Mouse (Mus musculus) forebrain, embryonic 12.5 days (tissue): ENCODE measurements at regions not wholly inside any gene's neighbourhood (a gene's known extent, or its start where the extent isn't known, plus 50 kb on each side); places are given as distances from the start of the nearest gene placed in this dataset.

Experiments
- ATAC-seq: fragments of 200-750 bp; cut with Nextera tagmentation; 2 replicates; pipeline ENCODE4 v1.8.0; 2017; ENCODE audit warnings: moderate TSS enrichment; ENCODE audit not compliant: low FRiP score
- H3K27ac ChIP-seq: fragments of 300-500 bp; sonication (generic); 2 replicates; pipeline ENCODE4 v1.5.1; 2016; ENCODE audit warnings: mild to moderate bottlenecking
- H3K27me3 ChIP-seq: fragments of 300-500 bp; sonication (generic); 2 replicates; pipeline ENCODE4 v1.6.1; 2016; ENCODE audit warnings: mild to moderate bottlenecking
- H3K36me3 ChIP-seq: fragments of 300-500 bp; sonication (generic); replicated peaks from 2 replicates; pipeline ENCODE4 v1.6.1; 2016; ENCODE audit warnings: mild to moderate bottlenecking
- H3K4me1 ChIP-seq: fragments of 300-500 bp; sonication (generic); 2 replicates; pipeline ENCODE4 v1.6.1; 2016
- H3K4me2 ChIP-seq: fragments of 300-500 bp; sonication (generic); 2 replicates; pipeline ENCODE4 v1.6.1; 2016; ENCODE audit warnings: mild to moderate bottlenecking, moderate library complexity
- H3K4me3 ChIP-seq: fragments of 300-500 bp; sonication (generic); replicated peaks from 2 replicates; pipeline ENCODE4 v1.5.1; 2016; ENCODE audit warnings: mild to moderate bottlenecking
- H3K9ac ChIP-seq: fragments of 300-500 bp; sonication (generic); 2 replicates; pipeline ENCODE4 v1.6.1; 2016; ENCODE audit warnings: mild to moderate bottlenecking
- H3K9me3 ChIP-seq: fragments of 300-500 bp; sonication (generic); 2 replicates; pipeline ENCODE4 v1.6.1; 2016
- WGBS: fragments of 180-500 bp; shearing (Covaris S2); methylation state at CpG from one replicate; pipeline ENCODE4 v1.1.7; 2016; 5-methylcytosine and 5-hydroxymethylcytosine counted together

- Histone ChIP-seq H3K27me3 (peaks cover 3% of the 10 kb centered on the region; the same call in 1 of the 2 replicates), H3K9ac (no peak overlapping the region), H3K4me2 (no peak overlapping the region), H3K27ac (no peak overlapping the region), H3K36me3 (no peaks in the 10 kb centered on the region), H3K9me3 (no peaks in the 10 kb centered on the region), H3K4me1 (peaks cover 14% of the 10 kb centered on the region), H3K4me3 (no peak overlapping the region)
- ATAC-seq: no peak
- WGBS: 93% methylated on average over 1 of the region's 1 CpGs
Observed at GRCm38 (mm10) chr17:51459119-51459518, 280.0 kb upstream of the Tbc1d5 start.

- H3K9me3 ChIP-seq: no peaks in the 10 kb centered on the region
- no peak overlapping the region for H3K9ac ChIP-seq
- H3K36me3 ChIP-seq: no peaks in the 10 kb centered on the region
- H3K4me1 ChIP-seq: no peaks in the 10 kb centered on the region
- H3K4me3 ChIP-seq: no peak overlapping the region
- H3K27me3 ChIP-seq: no peaks in the 10 kb centered on the region
- no peak overlapping the region for H3K27ac ChIP-seq
- ATAC-seq: no peak
- 94% methylated on average over 6 of the region's 6 CpGs for WGBS
- H3K4me2 ChIP-seq: no peak overlapping the region
Observed at GRCm38 (mm10) chr17:51415746-51416145, 236.6 kb upstream of the Tbc1d5 start.

- no peak for ATAC-seq
- Histone ChIP-seq H3K4me1 (no peaks in the 10 kb centered on the region), H3K36me3 (no peaks in the 10 kb centered on the region), H3K4me3 (no peak overlapping the region), H3K4me2 (no peak overlapping the region), H3K9me3 (no peaks in the 10 kb centered on the region), H3K9ac (no peak overlapping the region), H3K27me3 (no peaks in the 10 kb centered on the region), H3K27ac (no peak overlapping the region)
- 86% methylated on average over 4 of the region's 4 CpGs for WGBS
Observed at GRCm38 (mm10) chr17:51414304-51414703, 235.2 kb upstream of the Tbc1d5 start.

GRCm38 (mm10) chr17:51413741-51414140 lies 234.6 kb upstream of the Tbc1d5 start:
- H3K4me3 ChIP-seq: no peak overlapping the region
- no peak overlapping the region for H3K4me2 ChIP-seq
- no peak overlapping the region for H3K27ac ChIP-seq
- no peaks in the 10 kb centered on the region for H3K4me1 ChIP-seq
- H3K36me3 ChIP-seq: no peaks in the 10 kb centered on the region
- H3K27me3 ChIP-seq: no peaks in the 10 kb centered on the region
- H3K9ac ChIP-seq: no peak overlapping the region
- ATAC-seq: no peak
- no peaks in the 10 kb centered on the region for H3K9me3 ChIP-seq

GRCm38 (mm10) chr17:51411545-51412094 lies 232.5 kb upstream of the Tbc1d5 start:
- WGBS: 86% methylated on average over 12 of the region's 12 CpGs
- Histone ChIP-seq H3K4me3 (no peak overlapping the region), H3K27ac (no peak overlapping the region), H3K4me1 (no peaks in the 10 kb centered on the region), H3K27me3 (no peaks in the 10 kb centered on the region), H3K9me3 (no peaks in the 10 kb centered on the region), H3K4me2 (no peak overlapping the region), H3K36me3 (no peaks in the 10 kb centered on the region), H3K9ac (no peak overlapping the region)
- no peak for ATAC-seq

GRCm38 (mm10) chr17:51408894-51409293 lies 229.7 kb upstream of the Tbc1d5 start:
- Histone ChIP-seq H3K9me3 (no peaks in the 10 kb centered on the region), H3K27me3 (no peaks in the 10 kb centered on the region), H3K36me3 (no peaks in the 10 kb centered on the region), H3K27ac (no peak overlapping the region), H3K9ac (no peak overlapping the region), H3K4me3 (no peak overlapping the region), H3K4me2 (no peak overlapping the region), H3K4me1 (no peaks in the 10 kb centered on the region)
- no peak for ATAC-seq
- WGBS: 61% methylated on average over 5 of the region's 5 CpGs

- no peaks in the 10 kb centered on the region for H3K36me3 ChIP-seq
- H3K4me1 ChIP-seq: no peaks in the 10 kb centered on the region
- H3K4me3 ChIP-seq: no peak overlapping the region
- H3K9ac ChIP-seq: no peak overlapping the region
- H3K9me3 ChIP-seq: no peaks in the 10 kb centered on the region
- no peaks in the 10 kb centered on the region for H3K27me3 ChIP-seq
- 61% methylated on average over 3 of the region's 3 CpGs for WGBS
- H3K4me2 ChIP-seq: no peak overlapping the region
- no peak for ATAC-seq
- H3K27ac ChIP-seq: no peak overlapping the region
Observed at GRCm38 (mm10) chr17:51408367-51408766, 229.2 kb upstream of the Tbc1d5 start.

- H3K27ac ChIP-seq: no peak overlapping the region
- no peaks in the 10 kb centered on the region for H3K4me1 ChIP-seq
- no peaks in the 10 kb centered on the region for H3K36me3 ChIP-seq
- H3K9ac ChIP-seq: no peak overlapping the region
- ATAC-seq: no peak
- 90% methylated on average over 4 of the region's 4 CpGs for WGBS
- H3K27me3 ChIP-seq: no peaks in the 10 kb centered on the region
- H3K4me2 ChIP-seq: no peak overlapping the region
- H3K9me3 ChIP-seq: no peaks in the 10 kb centered on the region
- H3K4me3 ChIP-seq: no peak overlapping the region
Observed at GRCm38 (mm10) chr17:51407046-51407445, 227.9 kb upstream of the Tbc1d5 start.

GRCm38 (mm10) chr17:51405059-51405458 lies 225.9 kb upstream of the Tbc1d5 start:
- no peak overlapping the region for H3K4me2 ChIP-seq
- no peaks in the 10 kb centered on the region for H3K4me1 ChIP-seq
- no peak for ATAC-seq

GRCm38 (mm10) chr17:51397973-51398372 lies 218.8 kb upstream of the Tbc1d5 start:
- Histone ChIP-seq H3K4me1 (peaks cover 7% of the 10 kb centered on the region; the same call in 1 of the 2 replicates), H3K9ac (no peak overlapping the region), H3K4me3 (no peak overlapping the region), H3K4me2 (no peak overlapping the region), H3K36me3 (no peaks in the 10 kb centered on the region), H3K27me3 (no peaks in the 10 kb centered on the region), H3K9me3 (no peaks in the 10 kb centered on the region), H3K27ac (no peak overlapping the region)
- no peak for ATAC-seq
- WGBS: 94% methylated on average over 7 of the region's 7 CpGs

More at GRCm38 (mm10) chr17:51405059-51405458, 225.9 kb upstream of the Tbc1d5 start:
- no peak overlapping the region for H3K27ac ChIP-seq
- no peaks in the 10 kb centered on the region for H3K27me3 ChIP-seq
- H3K9me3 ChIP-seq: no peaks in the 10 kb centered on the region
- no peaks in the 10 kb centered on the region for H3K36me3 ChIP-seq
- 78% methylated on average over 3 of the region's 3 CpGs for WGBS
- no peak overlapping the region for H3K4me3 ChIP-seq
- no peak overlapping the region for H3K9ac ChIP-seq

- H3K27me3 ChIP-seq: no peaks in the 10 kb centered on the region
- H3K4me3 ChIP-seq: no peak overlapping the region
- peak; percentile 44; the same call in 1 of the 2 replicates for ATAC-seq
- no peak overlapping the region for H3K9ac ChIP-seq
- no peaks in the 10 kb centered on the region for H3K9me3 ChIP-seq
- H3K36me3 ChIP-seq: no peaks in the 10 kb centered on the region
- no peak overlapping the region for H3K4me2 ChIP-seq
- 47% methylated on average over 11 of the region's 11 CpGs for WGBS
- H3K27ac ChIP-seq: no peak overlapping the region
- peaks cover 10% of the 10 kb centered on the region; the same call in 1 of the 2 replicates for H3K4me1 ChIP-seq
Observed at GRCm38 (mm10) chr17:51393771-51394221, 214.6 kb upstream of the Tbc1d5 start.

- H3K9ac ChIP-seq: no peak overlapping the region
- no peaks in the 10 kb centered on the region for H3K9me3 ChIP-seq
- 72% methylated on average over 10 of the region's 10 CpGs for WGBS
- peaks cover 10% of the 10 kb centered on the region; the same call in 1 of the 2 replicates for H3K4me1 ChIP-seq
- no peak overlapping the region for H3K4me3 ChIP-seq
- H3K27ac ChIP-seq: no peak overlapping the region
- no peaks in the 10 kb centered on the region for H3K36me3 ChIP-seq
- no peak for ATAC-seq
- no peaks in the 10 kb centered on the region for H3K27me3 ChIP-seq
- no peak overlapping the region for H3K4me2 ChIP-seq
Observed at GRCm38 (mm10) chr17:51391871-51392270, 212.7 kb upstream of the Tbc1d5 start.

GRCm38 (mm10) chr17:51382552-51382951 lies 203.4 kb upstream of the Tbc1d5 start:
- no peak overlapping the region for H3K4me3 ChIP-seq
- H3K9ac ChIP-seq: no peak overlapping the region
- no peaks in the 10 kb centered on the region for H3K27me3 ChIP-seq
- WGBS: 85% methylated on average over 6 of the region's 6 CpGs
- H3K4me2 ChIP-seq: no peak overlapping the region
- no peaks in the 10 kb centered on the region for H3K4me1 ChIP-seq
- no peaks in the 10 kb centered on the region for H3K36me3 ChIP-seq
- ATAC-seq: no peak
- no peaks in the 10 kb centered on the region for H3K9me3 ChIP-seq
- H3K27ac ChIP-seq: no peak overlapping the region
